Mouse (Mus musculus): ENCODE measurements around the gene Ccdc154. TPM values are rescaled to one million over a fixed set of nuclear protein-coding genes. Genes with fewer than 3 reads are reported as not detected.
A peak's percentile ranks its signal among the peaks of the same experiment; 100 is the strongest.

Ccdc154 gene
- polyA plus RNA-seq, 1 experiment from 2014 or later = not detected

DNA sequence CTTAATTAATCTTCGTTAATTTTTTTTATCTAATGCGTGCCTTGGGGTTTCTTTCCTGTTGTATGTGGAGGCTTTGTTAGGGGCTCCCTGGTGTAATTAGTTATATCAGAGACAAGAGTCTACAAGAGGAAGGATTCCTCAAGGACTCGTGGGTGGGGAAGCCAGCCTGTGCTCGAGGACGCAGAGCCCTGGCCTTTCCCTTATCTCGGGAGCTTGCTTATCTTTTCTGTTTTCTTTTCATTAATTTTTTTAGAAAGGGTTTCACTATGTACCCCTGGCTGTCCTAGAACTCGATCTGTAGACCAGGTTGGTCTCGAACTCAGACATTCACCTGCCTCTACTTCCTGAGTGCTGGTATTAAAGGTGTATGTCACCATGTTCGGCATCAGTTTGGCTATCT lies 34.6 kb upstream of the Ccdc154 start:
- H3K36me3 ChIP-seq (ENCODE audit: control insufficient read depth, insufficient read depth, low read length) = no peaks in the 10 kb centered on the region
- no peak for ATAC-seq
- 0 out of 2 replicates have a peak, but pooled peaks cover 1% of the 10 kb centered on the region for H3K27me3 ChIP-seq (ENCODE audit: control insufficient read depth, insufficient read depth, low read depth, low read length)
- H3K4me3 ChIP-seq (ENCODE audit: low read depth, low read length) = no peak overlapping the region
- H3K27ac ChIP-seq (ENCODE audit: low read length) = no peak overlapping the region
- H3K9me3 ChIP-seq (replicated peaks; ENCODE audit: control insufficient read depth, low read length, poor library complexity, severe bottlenecking) = no peaks in the 10 kb centered on the region
- no peak overlapping the region for H3K9ac ChIP-seq (ENCODE audit: low read depth, low read length)
- no peaks in the 10 kb centered on the region for H3K4me1 ChIP-seq (ENCODE audit: control insufficient read depth, insufficient read depth, low read length)
- 78% methylated on average over 9 of the region's 9 CpGs for WGBS
- no peak overlapping the region for H3K4me2 ChIP-seq (ENCODE audit: low read length)

DNA sequence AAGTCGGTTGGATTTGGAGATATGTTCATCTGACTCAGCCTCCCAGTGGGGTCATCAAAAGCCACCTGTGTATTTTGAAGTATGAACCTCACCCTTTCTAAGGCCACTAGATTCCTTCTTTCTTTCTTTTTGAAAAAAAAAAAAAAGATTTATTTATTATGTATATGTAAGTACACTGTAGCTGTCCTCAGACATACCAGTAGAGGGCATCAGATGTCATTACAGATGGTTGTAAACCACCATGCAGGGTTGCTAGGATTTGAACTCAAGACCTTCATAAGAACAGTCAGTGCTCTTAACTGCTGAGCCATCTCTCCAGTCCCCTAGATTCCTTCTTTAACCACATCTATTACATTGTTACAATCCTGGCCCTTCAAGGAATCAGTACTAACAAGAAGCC lies 32.2 kb upstream of the Ccdc154 start:
- ATAC-seq = no peak
- Histone ChIP-seq H3K27me3 (ENCODE audit: control insufficient read depth, insufficient read depth, low read depth, low read length) (no peaks in the 10 kb centered on the region), H3K4me2 (ENCODE audit: low read length) (no peak overlapping the region), H3K9me3 (replicated peaks; ENCODE audit: control insufficient read depth, low read length, poor library complexity, severe bottlenecking) (no peaks in the 10 kb centered on the region), H3K36me3 (ENCODE audit: control insufficient read depth, insufficient read depth, low read length) (no peaks in the 10 kb centered on the region), H3K4me1 (ENCODE audit: control insufficient read depth, insufficient read depth, low read length) (peaks cover 11% of the 10 kb centered on the region), H3K27ac (ENCODE audit: low read length) (no peak overlapping the region), H3K9ac (ENCODE audit: low read depth, low read length) (no peak overlapping the region), H3K4me3 (ENCODE audit: low read depth, low read length) (no peak overlapping the region)
- 97% methylated on average over 1 of the region's 1 CpGs for WGBS

DNA sequence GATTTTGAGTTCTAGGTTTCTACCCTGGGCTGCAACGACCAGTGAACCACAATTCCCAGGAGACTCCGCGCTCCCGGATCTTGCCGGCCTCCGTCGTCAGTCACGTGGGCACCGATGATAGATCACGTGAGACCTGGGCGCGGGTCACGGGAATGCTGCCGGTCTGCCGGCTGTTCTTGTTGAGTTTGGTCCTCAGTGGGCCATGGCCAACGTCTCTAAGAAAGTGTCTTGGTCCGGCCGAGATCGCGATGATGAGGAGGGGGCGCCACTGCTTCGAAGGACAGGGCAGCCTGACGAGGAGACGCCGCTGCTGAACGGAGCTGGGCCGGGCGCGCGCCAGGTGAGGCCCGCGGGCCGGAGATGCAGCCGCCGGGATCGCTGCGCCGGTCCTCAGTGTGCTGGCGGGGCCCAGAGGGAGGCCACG lies 29.0 kb upstream of the Ccdc154 start, which contains the start of gene Clcn7:
TSS of gene Clcn7 (plus strand) at position 117 of the 424 bp plus-strand sequence.
- peak within 1 kb of the TSS; percentile 35; the same call in 1 of the 2 replicates for H3K27ac ChIP-seq (ENCODE audit: low read length)
- under 1% methylated on average over 40 of the region's 40 CpGs for WGBS

DNA sequence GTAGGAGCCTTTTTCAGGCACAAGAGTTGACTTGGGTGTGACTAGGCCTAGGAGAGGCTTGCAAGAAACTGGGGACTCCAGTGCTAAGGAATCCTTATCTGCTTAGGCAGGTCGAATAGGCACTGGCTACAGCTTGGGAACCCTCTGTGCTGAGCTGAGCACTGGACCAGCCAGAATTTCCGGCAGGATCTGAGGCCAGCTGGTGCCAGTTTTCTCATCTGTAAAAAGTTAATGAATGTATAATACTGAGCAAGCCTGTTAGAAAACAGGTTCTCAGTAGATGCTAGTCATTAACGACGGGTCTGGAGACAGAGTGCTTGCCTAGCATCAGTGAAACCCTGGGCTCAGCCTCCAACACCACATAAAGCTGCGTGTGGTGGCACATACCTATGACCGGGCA lies 26.6 kb upstream of the Ccdc154 start:
- H3K9ac ChIP-seq (ENCODE audit: low read depth, low read length) = no peak overlapping the region

More for the DNA sequence above, 29.0 kb upstream of the Ccdc154 start, which contains the start of gene Clcn7:
- peak within 1 kb of the TSS; percentile 75 for H3K4me2 ChIP-seq (ENCODE audit: low read length)
- H3K9me3 ChIP-seq (replicated peaks; ENCODE audit: control insufficient read depth, low read length, poor library complexity, severe bottlenecking) = no peaks in the 10 kb centered on the region
- no peaks in the 10 kb centered on the region for H3K27me3 ChIP-seq (ENCODE audit: control insufficient read depth, insufficient read depth, low read depth, low read length)
- no peaks in the 10 kb centered on the region for H3K36me3 ChIP-seq (ENCODE audit: control insufficient read depth, insufficient read depth, low read length)
- peak; percentile 92 for ATAC-seq
- peak within 1 kb of the TSS; percentile 79 for H3K9ac ChIP-seq (ENCODE audit: low read depth, low read length)
- H3K4me1 ChIP-seq (ENCODE audit: control insufficient read depth, insufficient read depth, low read length) = peaks cover 18% of the 10 kb centered on the region
- peak within 1 kb of the TSS; percentile 79 for H3K4me3 ChIP-seq (ENCODE audit: low read depth, low read length)

DNA sequence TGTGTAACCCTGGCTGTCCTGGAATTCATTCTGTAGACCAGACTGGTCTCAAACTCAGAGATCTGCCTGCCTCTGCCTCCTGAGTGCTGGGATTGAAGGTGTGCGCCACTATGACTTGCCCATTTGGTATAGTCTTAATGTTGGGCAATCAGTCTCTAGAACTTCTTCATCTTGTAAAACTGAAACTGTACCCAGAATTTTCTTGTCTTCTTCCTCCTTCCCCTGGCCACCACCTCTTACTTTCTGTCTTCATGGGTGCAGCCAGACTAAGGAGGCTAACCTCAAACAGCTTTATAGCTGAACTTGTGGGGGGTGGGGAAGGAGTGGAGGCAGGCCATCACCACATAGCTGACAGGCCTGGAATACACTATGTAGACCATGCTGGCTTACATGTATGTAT lies 23.5 kb upstream of the Ccdc154 start:
- Histone ChIP-seq H3K27ac (ENCODE audit: low read length) (no peak overlapping the region), H3K9ac (ENCODE audit: low read depth, low read length) (no peak overlapping the region), H3K4me2 (ENCODE audit: low read length) (no peak overlapping the region), H3K4me1 (ENCODE audit: control insufficient read depth, insufficient read depth, low read length) (peaks cover 16% of the 10 kb centered on the region), H3K27me3 (ENCODE audit: control insufficient read depth, insufficient read depth, low read depth, low read length) (no peaks in the 10 kb centered on the region), H3K36me3 (ENCODE audit: control insufficient read depth, insufficient read depth, low read length) (no peaks in the 10 kb centered on the region), H3K4me3 (ENCODE audit: low read depth, low read length) (no peak overlapping the region), H3K9me3 (replicated peaks; ENCODE audit: control insufficient read depth, low read length, poor library complexity, severe bottlenecking) (no peaks in the 10 kb centered on the region)
- no peak for ATAC-seq
- 97% methylated on average over 1 of the region's 1 CpGs for WGBS

More for the DNA sequence above, 26.6 kb upstream of the Ccdc154 start:
- H3K9me3 ChIP-seq (replicated peaks; ENCODE audit: control insufficient read depth, low read length, poor library complexity, severe bottlenecking) = no peaks in the 10 kb centered on the region
- peaks cover 18% of the 10 kb centered on the region for H3K4me1 ChIP-seq (ENCODE audit: control insufficient read depth, insufficient read depth, low read length)
- no peak overlapping the region for H3K27ac ChIP-seq (ENCODE audit: low read length)
- no peak for ATAC-seq
- H3K27me3 ChIP-seq (ENCODE audit: control insufficient read depth, insufficient read depth, low read depth, low read length) = no peaks in the 10 kb centered on the region
- no peak overlapping the region for H3K4me2 ChIP-seq (ENCODE audit: low read length)
- WGBS = 94% methylated on average over 6 of the region's 6 CpGs
- no peak overlapping the region for H3K4me3 ChIP-seq (ENCODE audit: low read depth, low read length)
- H3K36me3 ChIP-seq (ENCODE audit: control insufficient read depth, insufficient read depth, low read length) = no peaks in the 10 kb centered on the region

DNA sequence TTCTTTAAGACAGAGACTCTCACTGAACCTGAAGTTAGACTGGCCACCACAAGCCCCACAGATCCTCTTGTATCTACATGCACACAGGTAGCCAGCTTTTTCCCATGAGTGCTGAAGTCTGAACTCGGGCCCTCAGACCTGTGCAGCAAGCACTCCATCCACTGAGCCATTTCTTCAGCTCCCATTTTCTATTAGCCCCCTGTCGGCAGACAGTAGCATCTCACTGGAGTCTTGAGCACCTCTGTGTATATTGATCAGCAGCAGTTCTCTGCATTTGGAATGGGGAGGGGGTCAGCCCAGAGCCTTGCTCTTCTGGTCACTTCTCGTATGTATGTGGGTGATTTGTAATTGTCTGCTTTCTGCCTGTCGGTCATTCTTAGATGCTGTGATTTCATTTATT lies 22.3 kb upstream of the Ccdc154 start:
- H3K9ac ChIP-seq (ENCODE audit: low read depth, low read length) = no peak overlapping the region
- no peak overlapping the region for H3K27ac ChIP-seq (ENCODE audit: low read length)
- H3K4me3 ChIP-seq (ENCODE audit: low read depth, low read length) = no peak overlapping the region
- no peaks in the 10 kb centered on the region for H3K9me3 ChIP-seq (replicated peaks; ENCODE audit: control insufficient read depth, low read length, poor library complexity, severe bottlenecking)
- no peak overlapping the region for H3K4me2 ChIP-seq (ENCODE audit: low read length)
- no peaks in the 10 kb centered on the region for H3K27me3 ChIP-seq (ENCODE audit: control insufficient read depth, insufficient read depth, low read depth, low read length)
- peaks cover 7% of the 10 kb centered on the region; the same call in 1 of the 2 replicates for H3K4me1 ChIP-seq (ENCODE audit: control insufficient read depth, insufficient read depth, low read length)
- no peak for ATAC-seq
- 0 out of 2 replicates have a peak, but pooled peaks cover 3% of the 10 kb centered on the region for H3K36me3 ChIP-seq (ENCODE audit: control insufficient read depth, insufficient read depth, low read length)
- 71% methylated on average over 4 of the region's 4 CpGs for WGBS

DNA sequence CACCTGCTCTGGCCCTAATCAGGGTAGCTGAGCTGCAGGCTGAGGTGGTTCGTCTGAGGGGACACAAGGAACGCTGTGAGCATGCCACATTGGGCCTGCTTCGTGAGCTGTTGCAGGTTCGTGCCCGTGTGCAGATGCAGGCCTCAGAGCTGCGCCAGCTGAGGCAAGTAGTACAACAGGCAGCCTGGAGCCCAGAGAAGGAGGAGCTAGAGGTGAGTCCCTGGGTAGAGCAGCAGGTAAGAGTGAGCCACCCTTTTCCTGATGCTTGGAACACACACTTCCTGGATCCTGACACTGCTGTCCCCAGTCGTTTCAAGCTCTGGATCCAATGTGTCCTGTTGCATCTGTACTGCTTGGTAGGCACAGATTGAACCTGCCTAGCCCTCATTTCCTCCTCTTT lies 1.1 kb downstream of the Ccdc154 start:
- H3K4me3 ChIP-seq (ENCODE audit: low read depth, low read length) = no peak overlapping the region
- no peak overlapping the region for H3K27ac ChIP-seq (ENCODE audit: low read length)
- H3K9ac ChIP-seq (ENCODE audit: low read depth, low read length) = no peak overlapping the region
- H3K4me2 ChIP-seq (ENCODE audit: low read length) = no peak overlapping the region
- no peaks in the 10 kb centered on the region for H3K27me3 ChIP-seq (ENCODE audit: control insufficient read depth, insufficient read depth, low read depth, low read length)
- no peak for ATAC-seq
- peaks cover 16% of the 10 kb centered on the region for H3K36me3 ChIP-seq (ENCODE audit: control insufficient read depth, insufficient read depth, low read length)
- WGBS = 72% methylated on average over 7 of the region's 7 CpGs
- H3K9me3 ChIP-seq (replicated peaks; ENCODE audit: control insufficient read depth, low read length, poor library complexity, severe bottlenecking) = no peaks in the 10 kb centered on the region
- H3K4me1 ChIP-seq (ENCODE audit: control insufficient read depth, insufficient read depth, low read length) = no peaks in the 10 kb centered on the region

DNA sequence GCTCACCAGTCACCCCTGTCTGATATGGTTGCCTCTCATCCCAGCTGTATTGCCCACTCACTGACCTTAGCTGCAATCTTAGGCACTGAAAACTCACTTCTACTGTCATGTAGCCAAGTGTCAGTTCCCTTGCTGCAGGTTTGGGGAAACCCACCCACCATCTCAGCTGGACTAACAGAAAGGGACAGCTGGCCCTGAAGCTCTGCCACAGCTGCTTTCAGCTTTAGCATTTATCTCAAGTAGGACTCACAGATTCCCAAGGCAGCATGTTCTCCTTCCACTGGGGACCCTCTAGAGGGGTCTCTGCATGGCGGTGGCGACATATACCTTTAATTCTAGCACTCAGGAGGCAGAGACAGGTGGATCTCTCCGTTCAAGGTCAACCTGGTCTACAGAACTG lies 2.5 kb downstream of the Ccdc154 start:
- H3K9me3 ChIP-seq (replicated peaks; ENCODE audit: control insufficient read depth, low read length, poor library complexity, severe bottlenecking) = no peaks in the 10 kb centered on the region
- H3K27me3 ChIP-seq (ENCODE audit: control insufficient read depth, insufficient read depth, low read depth, low read length) = no peaks in the 10 kb centered on the region
- no peak for ATAC-seq
- H3K4me1 ChIP-seq (ENCODE audit: control insufficient read depth, insufficient read depth, low read length) = no peaks in the 10 kb centered on the region
- no peak overlapping the region for H3K27ac ChIP-seq (ENCODE audit: low read length)
- no peak overlapping the region for H3K9ac ChIP-seq (ENCODE audit: low read depth, low read length)
- no peak overlapping the region for H3K4me2 ChIP-seq (ENCODE audit: low read length)
- peaks cover 11% of the 10 kb centered on the region for H3K36me3 ChIP-seq (ENCODE audit: control insufficient read depth, insufficient read depth, low read length)
- H3K4me3 ChIP-seq (ENCODE audit: low read depth, low read length) = no peak overlapping the region
- 88% methylated on average over 3 of the region's 3 CpGs for WGBS

DNA sequence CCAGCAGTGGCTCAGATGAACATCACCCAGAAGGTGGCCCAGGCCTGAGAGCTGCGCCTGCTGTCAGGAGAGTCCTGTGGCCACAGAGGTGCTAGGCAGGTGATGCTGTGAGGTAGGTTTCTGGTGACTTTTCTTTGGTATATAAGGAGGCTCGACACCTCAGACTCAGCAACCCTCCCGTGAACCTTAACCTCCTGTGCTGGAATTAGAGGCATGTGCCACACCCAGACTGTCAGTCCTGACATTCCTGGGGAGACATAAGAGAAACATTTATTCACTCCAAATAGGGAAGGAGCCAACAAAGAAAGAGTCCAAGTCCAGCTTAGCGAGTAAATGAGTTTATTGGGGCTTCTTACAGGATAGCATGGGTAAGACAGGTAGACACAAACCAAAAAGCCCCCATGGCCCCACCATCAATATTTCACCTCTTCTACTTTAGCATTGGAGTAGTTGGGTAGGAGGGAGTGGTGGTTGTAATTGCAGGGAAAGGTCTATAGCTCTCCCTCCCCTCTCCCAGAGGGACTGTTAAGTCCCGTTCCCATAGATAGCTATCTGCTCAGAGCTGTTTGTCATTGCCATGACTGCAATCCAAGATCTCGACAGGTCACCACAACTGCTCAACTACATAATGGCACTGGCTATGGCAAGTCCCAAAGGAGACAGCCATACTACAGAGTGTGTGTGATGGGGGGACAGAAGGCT lies 3.9 kb downstream of the Ccdc154 start:
- Histone ChIP-seq H3K9ac (ENCODE audit: low read depth, low read length) (no peak overlapping the region), H3K36me3 (ENCODE audit: control insufficient read depth, insufficient read depth, low read length) (peaks cover 3% of the 10 kb centered on the region), H3K9me3 (replicated peaks; ENCODE audit: control insufficient read depth, low read length, poor library complexity, severe bottlenecking) (no peaks in the 10 kb centered on the region), H3K4me1 (ENCODE audit: control insufficient read depth, insufficient read depth, low read length) (no peaks in the 10 kb centered on the region), H3K4me3 (ENCODE audit: low read depth, low read length) (no peak overlapping the region), H3K27me3 (ENCODE audit: control insufficient read depth, insufficient read depth, low read depth, low read length) (no peaks in the 10 kb centered on the region), H3K4me2 (ENCODE audit: low read length) (no peak overlapping the region), H3K27ac (ENCODE audit: low read length) (no peak overlapping the region)
- ATAC-seq = no peak
- 69% methylated on average over 6 of the region's 6 CpGs for WGBS
